ENCODE assay signal across 21 mouse cellular contexts in the genomic region with DNA sequence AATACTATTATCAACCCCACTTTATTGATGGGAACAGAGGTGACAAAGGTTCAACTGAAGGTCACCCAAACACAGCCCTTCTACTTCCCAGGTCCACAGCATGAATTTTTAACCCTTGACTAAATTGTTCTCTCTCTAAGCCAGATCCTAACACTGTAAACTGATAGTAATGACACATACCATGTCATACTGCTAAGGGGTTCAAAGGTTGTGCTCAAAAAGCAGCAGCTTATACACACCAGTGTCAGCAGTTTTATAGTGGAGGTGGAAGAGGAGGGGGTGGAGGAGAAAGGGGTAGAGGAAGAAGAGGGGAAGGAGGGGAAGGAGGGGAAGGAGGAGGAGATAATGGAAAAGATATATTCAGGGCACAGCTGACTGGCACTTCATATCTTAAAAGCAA. TPM values are rescaled to one million over a fixed set of nuclear protein-coding genes. Genes with fewer than 3 reads are reported as not detected.
"Had no signal": no experiment of that assay in that cellular context is flagged by ENCODE, and none has a peak within 500 bp of the region (broad histone marks: within the 10 kb centered on the region; RNA-seq: fewer than 3 reads in every experiment).

No protein-coding gene starts in this region.

- H3K4me1 ChIP-seq: megakaryocyte, embryonic 14.5 days; midbrain, embryonic 15.5 days; neural tube, embryonic 12.5 days; stomach, embryonic 15.5 days had no signal

- H3K4me2 ChIP-seq: lung, embryonic 14.5 days; midbrain, embryonic 11.5 days; midbrain, embryonic 13.5 days; midbrain, embryonic 15.5 days; neural tube, embryonic 12.5 days; stomach, embryonic 15.5 days had no signal

- H3K9me3 ChIP-seq: megakaryocyte, embryonic 14.5 days; midbrain, embryonic 13.5 days; midbrain, embryonic 15.5 days; neural tube, embryonic 12.5 days; stomach, embryonic 15.5 days had no signal

- H3K36me3 ChIP-seq: midbrain, embryonic 13.5 days; midbrain, embryonic 15.5 days; neural tube, embryonic 12.5 days; stomach, embryonic 15.5 days had no signal

- ATAC-seq: midbrain, embryonic 13.5 days; midbrain, embryonic 15.5 days had no signal

- H3K27ac ChIP-seq: macrophage; midbrain, embryonic 13.5 days; midbrain, embryonic 15.5 days; neural tube, embryonic 12.5 days; stomach, embryonic 15.5 days; stomach, postnatal 0 days had no signal

- DNase-seq: lung, adult 18-20 months; lung, embryonic 14.5 days; lung, postnatal 10 days; right cerebral cortex, postnatal 14 days; thymus, adult 2 months; thymus, postnatal 25 days; thymus, postnatal 4 days had no signal

- H3K9ac ChIP-seq: lung, embryonic 14.5 days; midbrain, embryonic 13.5 days; midbrain, embryonic 15.5 days; neural tube, embryonic 12.5 days; stomach, embryonic 15.5 days had no signal

- H3K27me3 ChIP-seq: megakaryocyte, embryonic 14.5 days; midbrain, embryonic 13.5 days; midbrain, embryonic 15.5 days; neural tube, embryonic 12.5 days; stomach, embryonic 15.5 days had no signal

- H3K4me3 ChIP-seq: megakaryocyte, embryonic 14.5 days; midbrain, embryonic 13.5 days; midbrain, embryonic 15.5 days; neural tube, embryonic 12.5 days; stomach, embryonic 15.5 days had no signal

RNA-seq across cellular contexts. Expression of a gene that starts 20.4 kb away (rescaled TPM):
- total RNA-seq: megakaryocyte progenitor cell, adult 5-6 weeks; monocyte, adult 5-6 weeks; neutrophil, adult 5-6 weeks had no signal
- polyA plus RNA-seq: lung, embryonic 14.5 days had no signal

RNA-seq across cellular contexts. Expression of a gene that starts 57.4 kb away (rescaled TPM):
- total RNA-seq: megakaryocyte progenitor cell, adult 5-6 weeks; midbrain, postnatal 0 days; monocyte, adult 5-6 weeks; neutrophil, adult 5-6 weeks had no signal
- polyA plus RNA-seq: lung, embryonic 14.5 days; macrophage; midbrain, embryonic 11.5 days; midbrain, embryonic 13.5 days; midbrain, embryonic 15.5 days; neural tube, embryonic 12.5 days; neural tube, embryonic 14.5 days; spleen, adult 2 months; stomach, postnatal 0 days; thymus, adult 2 months had no signal
